ENCODE assay signal across 9 mouse cellular contexts in genomic region chr4:155189711-155190139, GRCm38 (mm10). TPM values are rescaled to one million over a fixed set of nuclear protein-coding genes. Genes with fewer than 3 reads are reported as not detected.
DNase-seq lines count a peak whose midpoint lies in the region; ATAC-seq and TF ChIP-seq lines count a peak whose summit lies in the region.
"Had no signal": no experiment of that assay in that cellular context is flagged by ENCODE, and none has a peak within 500 bp of the region (broad histone marks: within the 10 kb centered on the region; RNA-seq: fewer than 3 reads in every experiment).

No protein-coding gene starts in this region.

- 0 out of 2 replicates have a peak overlapping the region, but pooled peaks have one; percentile 0 for H3K27ac ChIP-seq in kidney, adult 2 months (ENCODE audit: insufficient read depth, low read depth, low read length)
- H3K27ac ChIP-seq in embryonic facial prominence, embryonic 11.5 days (replicated peaks; ENCODE audit: low read depth, low read length), result peak overlapping the region; percentile 48; the same call in 1 of the 2 replicates
- no peak overlapping the region for H3K27ac ChIP-seq in intestine, embryonic 16.5 days (ENCODE audit: low read length)

- H3K9me3 ChIP-seq in embryonic facial prominence, embryonic 11.5 days (replicated peaks; ENCODE audit: control insufficient read depth, low read length), result no peaks in the 10 kb centered on the region
- H3K9me3 ChIP-seq in intestine, embryonic 16.5 days (ENCODE audit: control insufficient read depth, low read length), result no peaks in the 10 kb centered on the region

- 12% methylated on average over 4 of the region's 4 CpGs for WGBS in kidney, adult 2 months
- WGBS in embryonic facial prominence, embryonic 11.5 days, result 4% methylated on average over 4 of the region's 4 CpGs
- 14% methylated on average over 4 of the region's 4 CpGs for WGBS in intestine, embryonic 16.5 days

- H3K9ac ChIP-seq in embryonic facial prominence, embryonic 11.5 days (replicated peaks; ENCODE audit: low read length), result peak overlapping the region; percentile 32
- no peak overlapping the region for H3K9ac ChIP-seq in intestine, embryonic 16.5 days (ENCODE audit: low read depth, low read length)

- DNase-seq in kidney, adult 2 months, result peak; percentile 62
- DNase-seq in kidney, adult 8-10 months, result no peak
- DNase-seq in embryonic facial prominence, embryonic 11.5 days (ENCODE audit: low spot score), result peak; percentile 60
- no peak for DNase-seq in thymus, postnatal 0 days (ENCODE audit: low spot score)
- no peak for DNase-seq in testis, postnatal 14 days (ENCODE audit: low spot score)
- DNase-seq in urinary bladder, postnatal 4 days (ENCODE audit: low spot score in 2 of 2), result no peak

- peak; percentile 64; the same call in 1 of the 2 replicates for ATAC-seq in embryonic facial prominence, embryonic 11.5 days (replicated peaks; ENCODE audit: insufficient number of reproducible peaks, low FRiP score, low TSS enrichment, low read depth)
- 0 out of 2 replicates have a peak, but pooled peaks have one; percentile 28 for ATAC-seq in intestine, embryonic 16.5 days
- ATAC-seq: Patski had no signal

- TF ChIP-seq POLR2A in kidney, adult 2 months (IDR thresholded peaks at IDR 0.05; ENCODE audit: low read depth, low read length), result no peak
- no peak for TF ChIP-seq POLR2A in myocyte (IDR thresholded peaks at IDR 0.05; ENCODE audit: insufficient read length, low read depth)

- no peaks in the 10 kb centered on the region for H3K36me3 ChIP-seq in kidney, adult 2 months (ENCODE audit: control insufficient read depth, insufficient read depth, low read length)
- no peaks in the 10 kb centered on the region for H3K36me3 ChIP-seq in embryonic facial prominence, embryonic 11.5 days (replicated peaks; ENCODE audit: control insufficient read depth, insufficient read depth, low read depth, low read length)
- H3K36me3 ChIP-seq in intestine, embryonic 16.5 days (ENCODE audit: control insufficient read depth, insufficient read depth, low read length), result no peaks in the 10 kb centered on the region
- H3K36me3 ChIP-seq in myocyte (ENCODE audit: control insufficient read depth, insufficient read depth), result peaks cover 10% of the 10 kb centered on the region

- H3K79me2 ChIP-seq in myocyte (ENCODE audit: control insufficient read depth, insufficient read depth), result peaks cover 100% of the 10 kb centered on the region

- H3K27me3 ChIP-seq in kidney, adult 2 months (replicated peaks; ENCODE audit: control insufficient read depth, insufficient read depth, low read length), result no peaks in the 10 kb centered on the region
- H3K27me3 ChIP-seq in embryonic facial prominence, embryonic 11.5 days (ENCODE audit: control insufficient read depth, insufficient read depth, low read length), result no peaks in the 10 kb centered on the region
- no peaks in the 10 kb centered on the region for H3K27me3 ChIP-seq in intestine, embryonic 16.5 days (replicated peaks; ENCODE audit: control insufficient read depth, insufficient read depth, low read length)
- H3K27me3 ChIP-seq in myocyte (ENCODE audit: control insufficient read depth, insufficient read depth, insufficient read length), result no peaks in the 10 kb centered on the region
- H3K27me3 ChIP-seq: Patski had no signal

- no peak; the same call in 1 of the 2 replicates for TF ChIP-seq CTCF in kidney, adult 2 months (conservative IDR thresholded peaks at IDR 0.05; ENCODE audit: insufficient read depth, insufficient read length, low read depth, low read length)

- peaks cover 78% of the 10 kb centered on the region for H3K4me1 ChIP-seq in kidney, adult 2 months (ENCODE audit: control insufficient read depth, insufficient read depth, low read length)
- H3K4me1 ChIP-seq in embryonic facial prominence, embryonic 11.5 days (ENCODE audit: control insufficient read depth, insufficient read depth, low read length), result peaks cover 25% of the 10 kb centered on the region
- peaks cover 75% of the 10 kb centered on the region for H3K4me1 ChIP-seq in intestine, embryonic 16.5 days (ENCODE audit: control insufficient read depth, insufficient read depth, low read length)

- no peak overlapping the region for H3K4me2 ChIP-seq in embryonic facial prominence, embryonic 11.5 days (ENCODE audit: low read depth, low read length)
- no peak overlapping the region for H3K4me2 ChIP-seq in intestine, embryonic 16.5 days (ENCODE audit: low read depth, low read length)
- H3K4me2 ChIP-seq in myocyte (ENCODE audit: low read depth), result peak overlapping the region; percentile 7

- no peak overlapping the region for H3ac ChIP-seq in myocyte (ENCODE audit: control insufficient read depth, insufficient read length)

- H3K4me3 ChIP-seq in kidney, adult 2 months (ENCODE audit: insufficient read depth, low read depth, low read length), result no peak overlapping the region
- no peak overlapping the region for H3K4me3 ChIP-seq in embryonic facial prominence, embryonic 11.5 days (ENCODE audit: low read depth, low read length)
- no peak overlapping the region for H3K4me3 ChIP-seq in intestine, embryonic 16.5 days (ENCODE audit: low read length)
- H3K4me3 ChIP-seq in myocyte, result no peak overlapping the region

TF ChIP-seq in myocyte, 11 proteins besides CTCF, POLR2A, EP300 and RAD21:
- TF ChIP-seq USF1 (IDR thresholded peaks at IDR 0.05; ENCODE audit: low read depth) (no peak), MYOG (IDR thresholded peaks at IDR 0.05; ENCODE audit: control insufficient read depth in 1 of 3, insufficient read depth in 1 of 3, insufficient read length in 2 of 3, low read depth in 2 of 3) (peak in 1 of 3 experiments; percentile 22)
TF ChIP-seq in myocyte: peak in this region for 1.

RNA-seq across cellular contexts. Expression of gene Ski, which starts 32.7 kb away (rescaled TPM):
- polyA plus RNA-seq in kidney, adult 2 months (2012; rRNA removed), result 40.4 and 43.9 TPM in 2 replicates
- polyA plus RNA-seq in embryonic facial prominence, embryonic 11.5 days (2014; fragmentation: Nextera tagmentation; extraction: Ambion mirVana), result 15.4 and 15.9 TPM in 2 replicates
- 11.4 and 11.7 TPM in 2 replicates for polyA plus RNA-seq in intestine, embryonic 16.5 days (2015; fragmentation: Nextera tagmentation; extraction: Ambion mirVana)
- 54.5 TPM for polyA plus RNA-seq in myocyte (2012; fragmentation: generic; extraction: Trizol)
- polyA plus RNA-seq in thymus, postnatal 0 days (2015; fragmentation: Nextera tagmentation; extraction: Ambion mirVana), result 8.1 and 9.3 TPM in 2 replicates

RNA-seq across cellular contexts. Expression of gene Faap20, which starts 59.9 kb away (rescaled TPM):
- 68.9 and 75.5 TPM in 2 replicates for polyA plus RNA-seq in kidney, adult 2 months (2012; rRNA removed)
- polyA plus RNA-seq in embryonic facial prominence, embryonic 11.5 days (2014; fragmentation: Nextera tagmentation; extraction: Ambion mirVana), result 87.8 and 93.4 TPM in 2 replicates
- polyA plus RNA-seq in intestine, embryonic 16.5 days (2015; fragmentation: Nextera tagmentation; extraction: Ambion mirVana), result 60.3 and 70.4 TPM in 2 replicates
- polyA plus RNA-seq in myocyte (2012; fragmentation: generic; extraction: Trizol), result 40.4 TPM
- 67.9 and 71.3 TPM in 2 replicates for polyA plus RNA-seq in thymus, postnatal 0 days (2015; fragmentation: Nextera tagmentation; extraction: Ambion mirVana)

Comparison
In these comparisons a context has a peak if more than half of its experiments do, and no peak if none do; other contexts are left out.
1. DNase-seq: peak in kidney, adult 2 months (single experiment) and embryonic facial prominence, embryonic 11.5 days (single experiment); none in kidney, adult 8-10 months (0 of 2), thymus, postnatal 0 days (single experiment), testis, postnatal 14 days (single experiment) and urinary bladder, postnatal 4 days (0 of 2).